Mouse (Mus musculus): ENCODE measurements around the gene Caskin1. TPM values are rescaled to one million over a fixed set of nuclear protein-coding genes. Genes with fewer than 3 reads are reported as not detected.

The Caskin1 gene
- polyA plus RNA-seq, 1 experiment: not detected

DNA sequence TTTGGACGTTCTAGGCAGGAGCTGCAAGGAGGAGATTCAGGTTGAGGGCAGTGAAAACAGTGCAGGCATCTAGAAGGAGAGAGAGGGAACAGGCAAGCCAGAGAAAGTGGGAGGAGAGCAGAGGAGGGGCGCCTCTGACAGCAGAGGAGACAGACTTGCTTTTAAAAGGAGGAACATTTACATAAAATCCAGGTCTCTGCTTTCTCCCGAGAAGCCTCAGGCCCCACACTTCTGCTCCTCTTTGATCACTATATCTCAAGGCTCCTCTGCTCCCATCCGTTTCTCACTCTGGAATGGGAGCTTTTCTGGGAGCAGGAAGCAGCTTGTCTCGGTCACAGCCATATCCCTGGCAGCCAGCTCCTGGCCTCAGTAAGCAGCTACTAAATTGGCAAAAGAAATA is 46.9 kb downstream of the Caskin1 start:
- Histone ChIP-seq H3K27ac (ENCODE audit: control insufficient read depth, insufficient read depth, low read depth, low read length, poor library complexity) (no peak overlapping the region), H3K4me1 (ENCODE audit: control insufficient read depth, insufficient read depth, low read length) (peaks cover 4% of the 10 kb centered on the region), H3K4me3 (replicated peaks; ENCODE audit: control insufficient read depth, low read depth, low read length) (no peak overlapping the region)
- 74% methylated on average over 5 of the region's 5 CpGs for WGBS
- TF ChIP-seq CTCF (IDR thresholded peaks at IDR 0.05; ENCODE audit: control insufficient read depth, insufficient read depth, low read length) (no peak), POLR2A (IDR thresholded peaks at IDR 0.05; ENCODE audit: borderline replicate concordance, control insufficient read depth, low read depth, low read length) (no peak)

DNA sequence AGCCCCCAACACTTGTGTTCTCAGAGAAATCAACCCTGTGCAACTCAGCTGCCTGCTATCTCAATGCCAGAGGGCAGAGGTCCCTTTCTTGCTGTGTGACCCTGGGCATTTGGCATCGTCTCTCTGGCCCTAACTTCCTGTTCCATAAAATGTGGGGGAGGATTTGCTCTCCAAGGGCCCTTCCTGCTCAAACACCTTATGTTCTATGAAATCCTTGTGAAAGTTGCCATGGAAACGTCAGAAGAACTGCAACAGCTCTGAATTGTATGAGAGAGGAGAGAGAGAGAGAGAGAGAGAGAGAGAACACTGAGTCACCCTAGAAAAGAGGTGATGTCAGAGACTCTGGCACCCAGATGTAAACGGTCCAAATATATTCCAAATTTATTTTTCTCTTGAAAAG is 49.1 kb downstream of the Caskin1 start:
- TF ChIP-seq POLR2A (IDR thresholded peaks at IDR 0.05; ENCODE audit: borderline replicate concordance, control insufficient read depth, low read depth, low read length) (no peak), CTCF (IDR thresholded peaks at IDR 0.05; ENCODE audit: control insufficient read depth, insufficient read depth, low read length) (no peak)
- Histone ChIP-seq H3K4me3 (replicated peaks; ENCODE audit: control insufficient read depth, low read depth, low read length) (no peak overlapping the region), H3K4me1 (ENCODE audit: control insufficient read depth, insufficient read depth, low read length) (peaks cover 4% of the 10 kb centered on the region), H3K27ac (ENCODE audit: control insufficient read depth, insufficient read depth, low read depth, low read length, poor library complexity) (no peak overlapping the region)
- 33% methylated on average over 3 of the region's 3 CpGs for WGBS

DNA sequence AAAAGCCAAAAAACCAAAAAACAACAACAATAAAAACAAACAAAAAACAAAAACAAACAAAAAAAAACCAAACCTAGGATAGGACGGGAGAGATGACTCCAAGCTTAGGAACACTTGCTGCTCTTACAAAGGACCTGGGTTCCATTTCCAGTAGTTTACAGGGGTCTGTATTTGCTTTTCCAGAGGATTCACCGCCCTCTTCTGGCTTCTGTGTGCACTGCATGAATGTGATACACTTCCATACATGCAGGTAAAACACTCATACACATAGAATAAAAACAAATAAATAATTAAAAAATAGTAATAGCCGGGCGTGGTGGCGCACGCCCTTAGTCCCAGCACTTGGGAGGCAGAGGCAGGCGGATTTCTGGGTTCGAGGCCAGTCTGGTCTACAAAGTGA is 50.5 kb downstream of the Caskin1 start:
- peaks cover 2% of the 10 kb centered on the region for H3K4me1 ChIP-seq (ENCODE audit: control insufficient read depth, insufficient read depth, low read length)
- no peak overlapping the region for H3K4me3 ChIP-seq (replicated peaks; ENCODE audit: control insufficient read depth, low read depth, low read length)
- 62% methylated on average over 8 of the region's 8 CpGs for WGBS

DNA sequence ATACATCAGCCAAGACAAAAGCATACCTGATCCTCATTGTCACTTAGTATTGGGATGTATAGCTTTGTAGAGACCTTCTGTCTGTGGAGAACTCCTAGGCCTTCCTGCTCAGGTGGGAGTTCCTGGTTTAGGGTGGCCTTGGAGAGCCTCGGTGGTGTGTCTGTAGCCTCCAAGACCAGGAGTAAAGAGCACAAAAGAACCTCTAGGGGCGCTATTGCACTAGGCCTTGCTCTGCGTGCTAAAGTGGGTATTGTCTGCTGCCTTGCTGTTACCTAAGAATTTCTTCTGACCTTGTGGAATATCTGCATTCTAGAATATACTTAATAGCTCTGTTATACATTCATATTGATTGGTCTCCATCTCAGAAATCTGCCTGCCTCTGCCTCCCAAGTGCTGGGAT is 52.0 kb downstream of the Caskin1 start:
- H3K4me3 ChIP-seq (replicated peaks; ENCODE audit: control insufficient read depth, low read depth, low read length): no peak overlapping the region
- 10% methylated on average over 3 of the region's 3 CpGs for WGBS
- TF ChIP-seq CTCF (IDR thresholded peaks at IDR 0.05; ENCODE audit: control insufficient read depth, insufficient read depth, low read length) (peak; percentile 79), POLR2A (IDR thresholded peaks at IDR 0.05; ENCODE audit: borderline replicate concordance, control insufficient read depth, low read depth, low read length) (no peak)
- H3K4me1 ChIP-seq (ENCODE audit: control insufficient read depth, insufficient read depth, low read length): peaks cover 2% of the 10 kb centered on the region
- H3K27ac ChIP-seq (ENCODE audit: control insufficient read depth, insufficient read depth, low read depth, low read length, poor library complexity): no peak overlapping the region

More for the DNA sequence above, 50.5 kb downstream of the Caskin1 start:
- H3K27ac ChIP-seq (ENCODE audit: control insufficient read depth, insufficient read depth, low read depth, low read length, poor library complexity): no peak overlapping the region
- TF ChIP-seq CTCF (IDR thresholded peaks at IDR 0.05; ENCODE audit: control insufficient read depth, insufficient read depth, low read length) (no peak), POLR2A (IDR thresholded peaks at IDR 0.05; ENCODE audit: borderline replicate concordance, control insufficient read depth, low read depth, low read length) (no peak)

DNA sequence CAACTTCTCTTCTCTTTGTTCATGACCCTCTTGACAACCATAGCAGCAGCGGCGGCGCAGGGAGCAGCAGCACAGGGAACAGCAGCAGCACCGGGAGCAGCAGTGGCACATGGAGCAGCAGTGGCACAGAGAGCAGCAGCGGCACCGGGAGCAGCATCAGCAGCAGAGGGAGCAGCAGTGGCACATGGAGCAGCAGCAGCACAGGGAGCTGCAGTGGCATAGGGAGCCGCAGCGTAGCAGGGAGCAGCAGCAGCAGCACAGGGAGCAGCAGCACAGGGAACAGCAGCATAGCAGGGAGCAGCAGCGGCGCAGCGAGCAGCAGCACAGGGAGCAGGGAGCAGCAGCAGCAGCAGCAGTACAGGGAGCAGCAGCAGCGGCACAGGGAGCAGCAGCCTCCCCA is 56.2 kb downstream of the Caskin1 start:
- Histone ChIP-seq H3K4me3 (replicated peaks; ENCODE audit: control insufficient read depth, low read depth, low read length) (no peak overlapping the region), H3K4me1 (ENCODE audit: control insufficient read depth, insufficient read depth, low read length) (no peaks in the 10 kb centered on the region; the same call in 1 of the 2 replicates), H3K27ac (ENCODE audit: control insufficient read depth, insufficient read depth, low read depth, low read length, poor library complexity) (no peak overlapping the region)
- no peak for TF ChIP-seq POLR2A (IDR thresholded peaks at IDR 0.05; ENCODE audit: borderline replicate concordance, control insufficient read depth, low read depth, low read length)
- 86% methylated on average over 12 of the region's 12 CpGs for WGBS

DNA sequence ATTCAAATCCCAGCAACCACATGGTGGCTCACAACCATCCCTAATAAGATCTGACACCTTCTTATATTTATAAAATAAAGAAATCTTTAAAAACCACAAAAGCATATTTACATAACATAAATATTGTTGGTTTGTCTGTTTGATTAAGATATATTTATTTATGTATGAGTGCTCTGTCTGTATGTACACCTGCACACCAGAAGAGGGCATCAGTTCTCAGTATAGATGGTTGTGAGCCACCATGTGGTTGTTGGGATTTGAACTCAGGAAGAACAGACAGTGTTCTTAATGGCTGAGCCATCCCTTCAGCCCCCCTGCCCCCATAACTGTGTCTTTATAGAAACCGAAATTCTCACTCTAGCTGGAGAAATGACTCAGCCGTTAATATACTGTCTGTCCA is 56.8 kb downstream of the Caskin1 start:
- no peaks in the 10 kb centered on the region for H3K4me1 ChIP-seq (ENCODE audit: control insufficient read depth, insufficient read depth, low read length)
- TF ChIP-seq POLR2A (IDR thresholded peaks at IDR 0.05; ENCODE audit: borderline replicate concordance, control insufficient read depth, low read depth, low read length) (no peak), CTCF (IDR thresholded peaks at IDR 0.05; ENCODE audit: control insufficient read depth, insufficient read depth, low read length) (no peak)
- 70% methylated on average over 2 of the region's 2 CpGs for WGBS
- no peak overlapping the region for H3K27ac ChIP-seq (ENCODE audit: control insufficient read depth, insufficient read depth, low read depth, low read length, poor library complexity)
- H3K4me3 ChIP-seq (replicated peaks; ENCODE audit: control insufficient read depth, low read depth, low read length): no peak overlapping the region

DNA sequence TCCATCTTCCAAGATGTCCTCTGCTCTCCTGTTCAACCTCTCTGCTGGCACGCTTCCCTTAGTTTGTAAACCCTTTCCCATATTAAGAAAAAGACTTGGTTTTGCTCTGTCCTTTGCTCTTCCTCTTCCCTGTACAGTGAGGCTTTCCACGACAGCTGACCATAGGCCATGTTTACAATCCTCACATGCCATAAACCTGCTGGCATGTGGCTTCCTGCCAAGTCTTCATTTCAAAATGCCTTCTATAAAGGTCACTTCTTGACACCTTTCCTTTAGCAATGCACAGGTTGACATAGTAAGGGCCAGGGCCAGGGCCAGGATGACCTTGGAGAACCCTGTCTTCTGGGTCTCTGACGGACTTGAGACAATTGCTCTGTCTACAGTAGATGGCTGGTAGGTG is 57.8 kb downstream of the Caskin1 start:
- TF ChIP-seq POLR2A (IDR thresholded peaks at IDR 0.05; ENCODE audit: borderline replicate concordance, control insufficient read depth, low read depth, low read length) (no peak), CTCF (IDR thresholded peaks at IDR 0.05; ENCODE audit: control insufficient read depth, insufficient read depth, low read length) (no peak)
- WGBS: 81% methylated on average over 3 of the region's 3 CpGs
- Histone ChIP-seq H3K4me1 (ENCODE audit: control insufficient read depth, insufficient read depth, low read length) (no peaks in the 10 kb centered on the region; the same call in 1 of the 2 replicates), H3K4me3 (replicated peaks; ENCODE audit: control insufficient read depth, low read depth, low read length) (no peak overlapping the region), H3K27ac (ENCODE audit: control insufficient read depth, insufficient read depth, low read depth, low read length, poor library complexity) (no peak overlapping the region)

DNA sequence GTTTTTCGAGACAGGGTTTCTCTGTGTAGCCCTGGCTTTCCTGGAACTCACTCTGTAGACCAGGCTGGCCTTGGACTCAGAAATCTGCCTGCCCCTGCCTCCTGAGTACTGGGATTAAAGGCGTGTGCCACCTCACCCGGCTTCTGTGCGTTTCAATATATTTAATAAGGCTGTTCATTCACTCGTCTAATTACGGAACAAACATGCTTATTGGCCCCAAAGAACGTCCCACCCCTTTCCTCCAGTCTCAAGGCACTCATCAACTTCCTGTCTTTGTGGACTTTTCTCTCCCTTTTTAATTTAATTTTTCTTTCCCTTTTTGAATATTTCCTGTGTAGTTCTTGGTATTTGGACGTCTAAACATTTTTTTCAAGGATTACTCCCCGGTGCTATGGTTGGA is 60.0 kb downstream of the Caskin1 start:
- H3K4me1 ChIP-seq (ENCODE audit: control insufficient read depth, insufficient read depth, low read length): no peaks in the 10 kb centered on the region; the same call in 1 of the 2 replicates
- no peak for TF ChIP-seq CTCF (IDR thresholded peaks at IDR 0.05; ENCODE audit: control insufficient read depth, insufficient read depth, low read length)
- no peak for TF ChIP-seq POLR2A (IDR thresholded peaks at IDR 0.05; ENCODE audit: borderline replicate concordance, control insufficient read depth, low read depth, low read length)
- peak overlapping the region; percentile 65; the same call in 1 of the 2 replicates for H3K27ac ChIP-seq (ENCODE audit: control insufficient read depth, insufficient read depth, low read depth, low read length, poor library complexity)
- H3K4me3 ChIP-seq (replicated peaks; ENCODE audit: control insufficient read depth, low read depth, low read length): peak overlapping the region; percentile 68
- WGBS: 3% methylated on average over 9 of the region's 9 CpGs
